Mouse (Mus musculus): ENCODE measurements around the gene Srsf4.

The Srsf4 gene

DNA sequence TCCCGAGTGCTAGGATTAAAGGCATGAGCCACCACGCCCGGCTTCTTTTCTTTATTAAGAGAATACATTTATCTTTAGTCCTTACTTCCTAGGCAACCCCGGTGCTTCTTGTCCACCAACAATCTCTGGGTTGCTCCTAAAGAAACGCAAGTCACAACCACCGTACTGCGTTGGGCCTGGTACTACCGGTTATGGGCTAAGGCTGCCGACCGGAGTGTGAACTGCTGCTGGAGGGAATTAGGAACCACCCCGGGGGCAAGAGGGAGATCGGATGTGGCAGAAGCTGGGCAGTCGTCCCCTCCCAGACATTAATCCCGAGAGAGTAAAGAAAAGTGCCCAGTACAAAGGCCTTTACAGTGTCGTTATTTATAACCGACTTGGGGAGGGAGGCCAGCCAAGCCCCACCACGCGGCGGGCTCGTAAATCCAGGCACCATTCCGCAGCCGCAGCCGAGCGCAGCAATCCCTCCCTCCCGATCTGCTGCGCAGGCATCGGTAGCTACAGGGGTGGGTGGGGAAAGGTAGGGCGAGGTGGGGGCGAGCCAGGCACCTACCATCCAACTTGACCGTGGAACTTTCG lies 41.6 kb downstream of the Srsf4 start:
- no peak for DNase-seq (ENCODE audit: low read depth)

DNA sequence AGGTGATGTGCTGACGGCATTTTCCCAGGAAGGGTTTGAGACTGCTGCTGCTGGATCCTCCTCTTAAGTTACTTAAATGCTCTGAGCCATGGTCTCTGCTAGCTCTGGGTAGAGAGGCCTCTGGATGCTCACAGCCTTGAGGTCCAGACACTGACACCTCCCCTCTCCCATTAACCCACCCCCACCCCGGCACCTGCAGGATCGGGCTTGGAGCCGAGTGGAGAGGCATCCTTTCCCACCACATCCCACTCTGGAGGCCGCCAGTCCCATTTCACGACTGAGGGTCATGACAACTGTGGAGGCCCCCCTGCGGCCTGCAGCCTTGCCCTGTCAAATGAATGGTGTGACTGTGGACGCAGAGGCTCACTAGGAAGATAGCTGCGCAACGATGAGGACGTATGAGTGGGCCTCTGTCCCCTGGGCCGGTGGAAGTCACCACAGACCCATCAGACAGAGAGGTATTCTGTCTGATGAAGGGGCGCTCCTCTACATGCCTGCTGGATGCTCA lies 42.5 kb downstream of the Srsf4 start:
- DNase-seq (ENCODE audit: low read depth) = no peak

DNA sequence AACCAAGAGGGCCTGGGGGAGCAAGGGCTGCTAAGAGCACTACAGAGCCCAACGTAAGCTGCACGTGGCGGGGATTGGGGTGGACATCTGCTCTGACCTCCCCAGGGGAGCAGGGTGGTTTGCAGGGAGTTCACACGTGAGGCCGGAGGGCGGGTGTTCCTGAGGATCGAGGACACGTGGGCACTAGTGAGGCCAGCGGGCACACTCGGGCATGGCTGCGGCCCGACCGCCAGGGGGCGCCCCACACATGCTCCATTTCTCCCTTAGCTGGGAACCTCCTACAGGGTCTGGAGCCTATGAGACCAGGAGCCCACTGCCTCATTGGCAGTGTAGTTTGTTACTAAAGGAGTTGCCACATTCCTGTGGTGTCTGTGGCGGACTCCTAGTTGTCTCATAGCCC lies 43.0 kb downstream of the Srsf4 start:
- peak; percentile 68 for DNase-seq (ENCODE audit: low read depth)

DNA sequence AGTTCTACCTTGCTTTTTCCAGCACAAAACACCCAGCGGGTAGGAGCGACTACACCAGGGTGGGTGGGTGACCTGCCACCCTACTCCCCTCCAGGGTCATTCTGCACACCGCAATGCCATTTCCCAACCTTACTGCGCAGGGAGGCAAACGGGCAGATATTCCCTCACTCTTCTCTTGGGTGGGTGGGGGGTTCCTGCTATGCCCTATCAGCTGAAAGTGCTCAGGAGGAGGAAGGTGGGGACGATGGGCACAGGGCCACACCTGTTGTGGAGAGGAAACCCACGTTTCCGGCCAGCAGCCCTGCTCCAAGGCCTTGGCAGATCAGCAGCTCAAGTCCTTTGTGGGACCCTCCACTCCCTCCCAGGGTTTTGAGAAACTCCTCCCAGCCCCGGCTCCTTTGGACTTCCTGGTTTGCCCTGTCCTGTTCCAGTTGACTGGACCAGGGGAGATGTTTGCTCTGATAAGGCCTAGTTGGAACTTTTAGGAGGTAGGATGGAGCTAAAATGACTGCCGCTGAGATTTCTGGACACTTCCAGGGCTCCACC lies 43.7 kb downstream of the Srsf4 start:
- DNase-seq (ENCODE audit: low read depth) = no peak

DNA sequence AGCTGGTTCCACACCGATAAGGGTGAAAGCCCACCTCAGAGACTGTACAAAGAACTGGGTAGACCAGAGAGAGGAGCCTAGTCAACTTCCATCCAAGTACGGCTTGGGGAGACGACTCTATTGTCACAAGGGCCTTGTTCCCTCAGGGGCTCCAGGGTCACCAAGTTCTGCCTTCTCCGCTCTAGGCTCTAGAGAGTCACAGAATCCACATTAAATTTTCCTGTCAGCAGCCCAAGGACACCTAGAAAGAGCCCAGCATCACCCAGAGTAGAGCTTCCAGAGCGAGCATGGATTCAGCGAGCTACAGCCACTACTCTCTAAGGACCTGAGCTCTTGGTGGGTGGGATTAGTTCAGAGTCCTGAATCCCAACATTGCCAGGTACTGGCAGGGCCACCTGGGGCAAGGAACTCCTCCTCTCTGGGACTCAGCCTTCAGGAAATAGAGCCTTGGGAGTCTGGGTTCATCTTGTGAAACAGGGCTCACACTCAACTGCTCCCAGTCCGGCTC lies 44.7 kb downstream of the Srsf4 start:
- DNase-seq (ENCODE audit: low read depth) = no peak

DNA sequence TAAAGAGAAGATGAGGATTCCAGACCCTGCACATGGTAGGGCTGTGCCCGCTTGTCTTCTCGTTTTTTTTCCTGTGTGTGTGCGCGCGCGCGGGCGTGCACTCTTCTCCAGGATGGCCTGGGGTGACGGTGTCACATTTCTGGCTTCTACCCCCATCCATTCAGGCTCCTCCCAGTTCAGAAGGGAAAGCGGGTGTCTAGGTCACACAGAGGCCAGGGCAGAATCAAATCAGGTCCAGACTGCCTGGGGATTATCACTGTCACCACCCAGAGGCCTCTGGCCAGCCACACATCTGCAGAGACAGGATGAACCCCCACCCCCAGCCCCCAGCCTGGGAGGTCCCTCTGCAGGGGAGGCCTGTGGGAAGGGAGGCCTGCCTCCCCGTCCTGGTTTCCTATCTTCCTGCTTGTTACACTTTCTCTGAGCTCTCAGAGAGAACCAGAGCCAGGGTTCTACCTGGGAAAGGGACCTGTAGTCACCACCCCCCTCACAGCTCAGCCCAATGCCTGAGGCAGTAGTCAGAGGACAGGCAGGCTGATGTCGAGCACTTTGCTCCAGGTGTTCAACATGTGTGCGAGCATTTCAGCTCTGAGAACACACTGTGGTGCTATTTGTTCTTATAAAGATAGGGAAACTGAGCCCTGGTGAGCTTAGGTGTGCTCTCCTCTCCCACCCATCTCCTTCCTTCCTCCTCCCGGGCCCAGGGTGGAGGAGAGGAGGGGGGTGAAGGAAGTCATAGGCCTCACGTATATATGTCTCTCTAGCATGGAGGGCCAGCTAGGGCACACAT lies 45.5 kb downstream of the Srsf4 start:
- no peak for DNase-seq (ENCODE audit: low read depth)

DNA sequence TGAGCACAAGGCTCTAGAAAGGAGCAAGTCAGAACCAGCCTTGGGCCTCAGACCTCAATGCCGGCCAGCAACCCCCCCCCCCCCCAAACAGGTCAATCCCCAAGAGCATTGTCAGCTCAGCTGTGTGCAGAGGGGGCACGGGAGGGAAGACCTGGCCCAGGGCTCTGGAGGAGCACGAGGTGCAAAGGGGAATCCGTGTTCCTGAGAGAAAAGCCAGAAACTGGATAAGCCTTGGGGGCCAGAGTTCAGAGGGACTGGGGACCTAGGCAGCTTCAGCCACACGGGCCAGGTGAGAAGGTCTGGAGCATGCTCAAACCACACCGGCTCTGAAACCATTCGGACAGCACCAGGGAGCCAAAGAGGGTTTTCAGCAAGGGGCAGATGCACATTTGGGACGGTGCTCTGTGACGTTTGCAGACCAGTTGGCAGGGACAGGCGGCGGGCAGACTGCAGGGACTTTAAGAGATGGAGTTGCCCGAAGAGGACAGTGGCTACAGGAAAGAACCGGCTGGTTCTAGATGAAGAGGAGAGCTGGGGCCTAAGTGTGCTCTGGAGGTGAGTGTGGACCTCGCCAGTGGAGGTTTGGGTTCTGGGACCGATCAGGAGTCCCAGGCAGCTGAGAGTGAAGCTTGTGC lies 46.2 kb downstream of the Srsf4 start:
- no peak for DNase-seq (ENCODE audit: low read depth)

DNA sequence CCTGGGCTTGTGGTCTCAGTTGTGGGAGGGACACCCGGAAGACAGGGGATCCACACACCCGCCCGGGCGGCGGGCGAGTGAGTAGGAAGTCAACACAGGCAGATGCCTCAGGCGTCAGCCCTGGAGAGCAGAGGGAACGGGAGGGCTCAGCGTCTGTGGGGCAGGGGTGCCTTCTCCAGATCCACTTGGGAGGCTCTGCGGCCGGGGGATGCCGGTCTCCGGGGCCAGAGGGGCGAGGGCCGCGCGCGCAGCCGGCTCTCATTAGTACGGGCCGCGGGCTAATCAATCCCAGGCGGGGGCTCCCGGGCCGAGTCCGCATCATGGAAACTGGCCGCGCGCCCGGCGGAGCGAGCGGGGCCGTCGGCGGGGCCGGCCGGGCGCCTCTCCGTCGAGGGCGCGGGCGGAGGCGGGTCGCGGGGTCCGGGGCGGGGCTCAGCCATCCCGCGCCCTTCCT lies 46.8 kb downstream of the Srsf4 start:
- no peak for DNase-seq (ENCODE audit: low read depth)

DNA sequence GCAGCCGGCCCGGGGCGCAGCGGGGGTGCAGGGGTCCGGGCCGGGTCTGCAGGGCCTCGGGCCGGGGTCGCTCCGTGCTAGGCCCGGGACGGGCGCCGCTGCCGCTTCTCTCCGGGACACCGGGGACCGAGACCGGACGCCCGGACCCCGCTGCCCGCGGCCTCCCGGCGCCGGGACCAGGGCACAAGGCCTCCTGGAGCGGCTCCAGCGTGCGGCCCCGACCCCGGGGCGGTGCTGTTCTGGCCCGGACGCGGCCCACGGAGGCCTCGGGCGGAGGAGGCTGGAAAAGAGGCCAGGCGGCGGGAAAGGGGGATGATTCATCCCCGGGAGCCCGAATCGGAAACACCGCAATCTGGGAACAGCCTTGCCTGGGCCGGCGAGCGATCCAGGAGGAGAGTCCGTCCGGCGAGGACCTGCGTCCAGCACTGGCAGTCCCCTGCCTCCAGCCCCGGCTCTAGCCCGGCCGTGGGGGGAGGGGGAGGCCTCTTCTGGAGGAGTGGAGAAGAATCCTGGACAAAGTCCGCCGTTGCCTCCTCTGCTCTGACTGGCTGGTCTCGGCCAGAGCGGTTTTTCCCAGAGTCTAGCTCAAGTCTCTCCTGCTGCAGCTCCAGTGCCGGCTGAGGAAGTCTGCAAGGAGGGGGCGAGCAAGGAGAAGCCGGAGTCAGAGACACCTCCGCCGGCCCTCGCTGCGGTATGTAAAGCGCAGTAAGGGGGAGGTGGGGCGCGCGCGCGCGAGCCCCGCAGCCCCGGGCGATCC lies 47.4 kb downstream of the Srsf4 start:
- DNase-seq (ENCODE audit: low read depth) = no peak

DNA sequence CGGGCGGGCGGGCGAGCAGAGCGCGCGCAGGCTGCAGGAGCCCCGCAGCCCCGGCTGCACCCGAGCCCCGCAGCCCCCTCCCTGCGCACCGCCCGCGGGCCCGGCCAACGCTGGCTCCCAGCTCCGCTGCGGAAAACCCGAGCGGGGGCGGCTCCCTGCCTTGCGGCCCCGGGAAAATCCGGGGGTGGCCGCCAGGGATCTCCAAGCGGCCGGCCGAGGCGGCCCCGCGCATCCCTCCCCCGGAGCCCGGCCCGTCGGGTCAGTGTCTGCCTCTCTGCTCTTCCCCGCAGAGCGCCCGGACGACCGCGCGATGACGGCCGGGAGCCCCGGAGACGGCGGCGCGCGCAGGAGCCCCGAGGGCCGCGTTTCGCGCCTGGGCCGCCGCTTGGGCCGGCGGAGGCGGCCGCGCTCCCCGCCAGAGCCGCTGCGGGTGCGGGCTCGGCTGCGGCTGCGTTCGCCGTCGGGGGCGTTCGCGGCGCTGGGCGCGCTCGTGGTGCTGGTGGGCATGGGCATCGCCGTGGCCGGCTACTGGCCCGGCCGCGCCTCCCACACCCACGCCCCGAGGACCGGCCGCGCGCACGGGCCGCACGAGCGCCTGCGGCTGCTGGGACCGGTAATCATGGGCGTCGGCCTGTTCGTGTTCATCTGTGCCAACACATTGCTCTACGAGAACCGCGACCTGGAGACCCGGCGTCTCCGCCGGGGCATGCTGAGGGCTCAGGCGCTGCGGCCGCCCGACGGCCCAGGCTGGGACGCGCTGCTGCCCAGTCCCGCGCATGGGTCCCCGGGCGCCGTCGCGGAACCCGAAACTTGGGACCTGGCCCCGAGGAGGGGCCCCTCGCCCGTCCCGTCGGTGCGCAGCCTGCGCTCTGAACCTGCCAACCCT lies 48.3 kb downstream of the Srsf4 start, which contains the start of gene Tmem200b:
Gene Tmem200b (plus strand): TSS at position 311 of the 886 bp plus-strand sequence.
- no peak for DNase-seq (ENCODE audit: low read depth)

DNA sequence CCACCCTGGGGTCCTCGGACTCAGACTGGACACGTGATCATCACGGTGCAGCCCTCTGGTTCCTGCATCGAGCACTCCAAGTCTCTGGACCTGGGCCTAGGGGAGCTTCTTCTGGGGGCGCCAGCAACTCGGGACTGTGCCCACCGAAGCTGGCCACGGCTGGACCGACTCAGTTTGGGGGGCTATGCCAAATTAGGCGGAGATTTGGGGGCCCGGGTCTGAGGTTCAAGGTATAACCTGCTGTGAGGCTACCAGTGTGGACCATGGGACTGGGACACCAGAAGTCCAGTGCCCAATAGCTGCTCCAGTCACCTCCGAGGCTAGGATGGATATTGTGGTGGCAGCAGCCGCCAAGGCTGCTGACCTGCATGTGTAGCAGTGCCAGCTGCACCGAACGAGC lies 49.0 kb downstream of the Srsf4 start:
- DNase-seq (ENCODE audit: low read depth) = no peak

DNA sequence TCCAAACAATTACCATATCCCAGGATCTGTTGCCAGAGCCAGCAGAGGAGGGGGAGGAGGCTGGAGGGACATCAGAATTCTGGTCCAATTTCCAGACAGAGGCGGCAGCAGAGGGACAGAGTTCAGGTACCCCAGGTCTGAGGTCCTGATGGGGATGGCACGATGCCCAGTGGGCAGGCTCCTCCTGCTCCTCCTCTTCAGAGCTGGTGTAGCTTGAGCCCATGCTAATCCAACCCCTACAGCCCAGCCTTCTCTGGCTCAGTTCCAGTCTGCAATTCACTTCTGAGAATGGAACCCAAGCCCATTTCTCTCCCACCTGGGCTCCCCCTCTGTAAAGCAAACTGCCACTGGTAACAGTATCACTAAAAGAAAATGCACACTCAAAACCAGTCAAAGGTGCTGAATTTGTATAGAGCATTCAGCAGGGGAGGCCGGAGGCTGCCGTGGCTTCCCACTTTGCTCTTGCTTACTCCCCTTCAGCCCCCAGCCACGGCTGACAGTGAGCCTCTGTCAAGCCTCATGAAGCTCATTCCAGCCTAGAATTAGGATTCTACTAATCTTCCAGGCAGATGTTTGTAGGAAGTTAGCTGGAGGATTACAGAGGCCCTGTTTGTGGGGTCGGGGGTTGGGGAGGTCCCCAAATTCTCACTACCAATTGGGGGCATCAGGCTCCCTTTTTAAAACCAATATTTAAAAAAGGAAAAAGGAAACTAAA lies 50.8 kb downstream of the Srsf4 start:
- DNase-seq (ENCODE audit: low read depth) = no peak

DNA sequence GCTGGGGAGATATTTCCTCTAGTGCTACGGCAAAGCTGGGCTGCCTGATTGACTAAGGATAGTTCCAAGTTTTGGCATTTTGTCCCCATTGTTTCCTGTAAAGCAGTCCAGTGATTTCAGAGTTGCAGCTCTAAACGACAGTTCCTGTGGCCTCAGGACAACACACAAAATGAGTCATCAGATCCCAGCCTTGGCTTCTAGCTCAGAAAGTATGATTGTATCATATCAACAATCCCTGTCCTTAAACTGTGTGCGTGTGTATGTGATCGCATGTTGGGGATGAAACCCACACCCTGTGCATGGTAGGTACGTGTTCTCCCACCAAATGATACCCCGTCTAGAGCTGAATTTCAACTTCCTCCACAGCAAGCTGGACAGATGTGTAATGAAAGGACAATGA lies 55.7 kb downstream of the Srsf4 start:
- DNase-seq (ENCODE audit: low read depth) = no peak

DNA sequence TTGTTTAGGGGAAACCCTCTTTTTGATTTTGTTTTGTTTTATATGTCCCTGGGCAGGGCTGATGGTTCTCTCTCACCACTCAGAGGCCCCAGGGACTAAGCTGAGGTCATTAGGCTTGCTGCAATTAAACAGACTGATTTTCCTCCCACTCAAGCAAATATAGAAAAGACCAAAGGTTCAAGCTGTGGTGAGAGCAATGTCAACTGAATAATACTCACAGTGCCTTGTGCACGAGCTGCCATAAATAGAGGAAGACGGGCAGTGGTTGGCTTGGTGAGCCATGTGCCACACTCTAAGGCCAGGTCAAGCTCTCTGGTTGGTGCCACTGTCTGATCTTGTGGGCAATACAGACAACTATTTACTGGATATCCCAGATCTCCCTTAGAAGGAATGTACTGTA lies 66.0 kb downstream of the Srsf4 start:
- no peak for DNase-seq (ENCODE audit: low read depth)

DNA sequence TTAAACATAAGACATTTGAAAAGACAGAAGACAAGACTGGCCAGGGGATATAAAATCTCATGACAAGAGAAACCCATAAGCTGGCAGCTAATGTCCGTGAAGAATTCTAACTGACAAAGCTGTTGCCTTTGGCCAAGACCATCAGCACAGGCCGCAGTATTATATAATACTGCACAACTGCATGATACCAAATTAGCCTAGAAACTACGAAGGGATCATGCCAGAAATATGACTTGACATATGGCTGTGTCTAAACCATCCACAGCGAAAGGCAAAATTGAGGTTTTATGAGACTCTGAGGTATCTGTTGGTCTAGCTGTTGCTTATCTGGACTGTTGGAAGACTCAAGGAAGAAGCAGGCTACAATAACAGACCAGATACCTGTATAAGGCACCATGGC lies 67.4 kb downstream of the Srsf4 start:
- no peak for DNase-seq (ENCODE audit: low read depth)

DNA sequence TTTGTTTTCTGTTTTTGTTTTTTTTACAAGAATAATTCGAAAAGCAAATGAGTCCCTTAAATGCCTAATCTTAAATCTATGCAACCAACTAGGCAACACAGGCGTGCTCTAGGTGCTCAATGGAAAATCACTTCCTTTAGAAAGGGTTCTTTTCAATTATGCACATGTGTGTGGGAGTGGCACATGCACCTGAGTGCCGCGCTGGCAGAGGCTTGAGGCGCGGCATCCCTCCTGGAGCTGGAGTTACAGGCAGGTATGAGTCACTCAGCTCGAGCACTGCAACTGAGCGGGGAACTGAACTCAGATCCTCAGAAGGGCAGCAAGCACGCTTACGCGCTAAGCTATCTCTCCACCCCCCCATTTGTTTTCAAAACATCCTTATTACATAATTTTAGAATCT lies 74.4 kb downstream of the Srsf4 start:
- no peak for DNase-seq (ENCODE audit: low read depth)

DNA sequence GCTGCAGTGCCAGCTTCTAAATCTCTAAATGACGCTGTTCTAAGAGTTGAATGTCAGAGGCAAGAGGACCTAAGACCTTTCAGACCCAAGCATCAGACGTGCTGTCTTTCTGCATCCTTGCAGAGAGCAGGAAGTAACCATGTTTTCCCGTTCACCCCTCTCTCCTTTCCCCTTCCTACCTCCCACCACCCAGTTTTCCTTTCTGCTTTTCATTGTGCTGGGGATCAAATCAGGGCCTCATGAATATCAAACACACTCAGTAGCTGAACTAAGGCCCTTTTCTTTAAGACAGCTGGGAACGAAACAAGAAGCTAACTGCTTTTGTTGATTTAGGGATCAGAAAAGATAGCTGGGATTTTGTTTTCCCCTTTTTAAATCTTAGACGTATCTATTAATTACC lies 76.5 kb downstream of the Srsf4 start:
- no peak for DNase-seq (ENCODE audit: low read depth)

DNA sequence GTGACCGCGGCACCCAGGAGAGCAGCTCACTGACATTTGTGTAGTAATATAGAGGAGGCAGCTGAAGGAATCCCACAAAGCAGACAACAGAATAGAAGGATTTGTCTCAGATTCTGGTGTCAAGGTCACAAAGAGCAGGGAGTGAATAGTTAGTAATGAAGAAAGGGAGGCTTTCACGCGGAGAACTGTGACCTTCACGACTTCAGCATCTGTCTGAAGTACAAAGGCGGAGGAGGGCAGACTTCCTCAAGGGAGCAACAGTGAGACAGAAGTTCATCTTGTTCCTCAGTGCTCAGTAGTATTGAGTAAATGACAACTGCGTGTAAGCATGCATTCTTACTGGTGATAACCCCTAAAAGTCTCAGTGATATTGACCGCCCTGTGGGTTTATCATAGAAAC lies 77.2 kb downstream of the Srsf4 start:
- no peak for DNase-seq (ENCODE audit: low read depth)

All from NIH3T3 (cell line).